Mouse (Mus musculus) monocyte, adult 5-6 weeks (primary cell): Measurements from ENCODE around the gene Slain2. TPM values are rescaled to one million over a fixed set of nuclear protein-coding genes. Genes with fewer than 3 reads are reported as not detected.
"Not testable (repeated sequence)": the region's sequence is repeated elsewhere in the genome, so short reads cannot be mapped to it uniquely, and the experiment has no call there.

Experiments used
- ATAC-seq: fragments of 153-309, 156-312 bp; replicated peaks from 2 replicates; pipeline ENCODE4 v1.8.0; 2017; ENCODE audit warnings: mild to moderate bottlenecking; ENCODE audit not compliant: low TSS enrichment, insufficient number of reproducible peaks, severe bottlenecking, poor library complexity, low FRiP score
- total RNA-seq: library from RNA; stranded (forward); fragments of 200-1000, 200-491, 200-594 nt; gene quantifications from 3 replicates; pipeline ENCODE4 v1.2.3, GENCODE M21; 2017

The Slain2 gene
- total RNA-seq, 1 experiment from 2014 or later: 44.2 TPM

DNA sequence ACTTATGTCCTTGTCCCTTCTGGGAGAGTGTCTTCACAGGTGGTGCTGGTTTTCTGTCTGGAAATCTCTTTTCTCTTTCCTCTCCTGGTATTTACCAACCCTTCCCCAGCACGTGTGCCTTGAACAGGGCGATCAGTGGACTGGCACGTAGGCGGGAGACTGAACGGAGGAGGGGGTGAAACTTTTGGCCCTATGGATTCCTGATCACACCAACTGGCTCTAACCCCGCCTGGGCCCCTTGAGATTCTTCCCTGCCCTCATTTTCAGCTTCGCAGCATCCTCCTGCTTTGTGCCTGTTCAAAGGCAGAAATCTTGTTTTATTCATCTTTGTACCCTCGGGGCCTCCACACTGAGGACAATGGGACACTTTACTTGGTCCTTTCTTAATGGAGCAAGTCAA is 80.3 kb downstream of the Slain2 start:
- ATAC-seq: no peak

DNA sequence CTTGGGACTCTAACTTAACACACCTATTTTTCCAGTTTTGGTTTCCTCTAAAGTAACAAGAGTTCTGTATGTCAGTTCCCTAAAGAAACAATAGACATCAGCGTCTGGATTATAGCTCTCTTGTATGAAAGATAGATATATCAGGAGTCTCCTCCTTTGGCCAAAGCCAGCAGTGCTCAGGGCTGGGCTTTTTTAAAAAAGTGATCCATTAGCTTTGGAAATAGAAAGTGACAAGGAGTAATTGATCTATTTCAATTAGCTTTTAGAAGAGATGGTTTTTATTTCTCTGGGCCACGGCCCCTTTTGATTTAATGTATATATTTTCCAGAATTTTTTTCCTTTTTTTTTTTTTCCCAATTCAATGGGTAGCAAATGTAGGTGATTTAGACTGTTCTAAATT is 80.8 kb downstream of the Slain2 start:
- no peak for ATAC-seq

DNA sequence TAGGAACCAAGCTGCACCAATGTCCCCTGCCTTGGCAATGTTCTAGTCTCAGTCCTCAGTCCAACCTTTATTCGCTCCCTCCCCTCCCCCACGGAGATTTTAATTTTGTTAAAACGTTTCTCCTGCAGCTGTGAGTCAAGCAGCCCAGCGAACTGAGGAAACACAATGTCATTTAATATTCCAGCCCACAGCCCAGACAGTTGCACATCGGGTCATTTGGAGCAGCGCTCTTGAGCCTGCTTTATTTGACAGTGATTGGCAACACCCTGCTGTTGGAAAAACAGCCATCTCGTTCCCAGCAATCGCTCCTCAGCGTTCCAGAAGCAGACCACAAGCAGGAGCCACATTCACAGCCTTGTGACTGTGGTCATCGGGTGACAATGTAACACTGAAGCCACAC is 81.3 kb downstream of the Slain2 start:
- ATAC-seq: no peak

DNA sequence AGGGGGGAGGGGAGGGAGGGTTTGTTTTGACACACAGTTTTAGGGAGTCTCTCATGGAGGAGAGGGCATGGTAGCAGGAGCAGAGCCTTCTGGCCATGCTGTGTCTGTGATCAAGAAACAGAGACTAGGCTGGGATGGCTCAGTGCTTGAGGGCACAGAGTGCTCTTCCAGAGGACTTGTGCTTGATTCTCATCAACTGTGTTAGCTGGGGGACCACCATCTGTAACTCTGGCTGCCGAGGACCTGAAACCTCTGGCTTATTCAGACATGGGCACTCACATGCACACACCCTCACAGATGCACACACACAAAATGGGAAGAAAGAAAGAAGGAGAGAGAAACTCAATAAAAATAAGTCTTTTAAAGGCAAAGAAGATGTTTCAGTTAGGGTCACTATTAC is 84.4 kb downstream of the Slain2 start:
- not testable (repeated sequence) for ATAC-seq

DNA sequence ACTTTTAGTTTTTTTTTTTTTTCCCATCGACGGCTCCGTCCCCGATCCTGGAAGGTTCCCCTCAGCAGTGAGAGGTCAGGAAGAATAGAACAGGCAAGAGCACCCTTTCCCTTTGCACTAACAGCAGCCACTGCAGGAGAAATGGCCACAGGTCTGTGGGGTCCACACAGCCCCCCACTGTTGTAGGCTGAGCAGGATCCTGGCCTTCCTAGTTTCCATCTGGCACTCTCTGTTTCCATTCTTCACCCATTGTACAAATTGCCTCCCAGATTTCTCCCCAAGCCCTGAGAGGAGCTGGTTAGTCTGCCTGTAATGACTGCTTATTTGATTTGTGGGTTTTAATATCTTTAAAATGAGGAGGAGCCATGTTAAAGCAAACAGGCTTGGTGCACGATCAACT is 89.9 kb downstream of the Slain2 start:
- no peak for ATAC-seq

DNA sequence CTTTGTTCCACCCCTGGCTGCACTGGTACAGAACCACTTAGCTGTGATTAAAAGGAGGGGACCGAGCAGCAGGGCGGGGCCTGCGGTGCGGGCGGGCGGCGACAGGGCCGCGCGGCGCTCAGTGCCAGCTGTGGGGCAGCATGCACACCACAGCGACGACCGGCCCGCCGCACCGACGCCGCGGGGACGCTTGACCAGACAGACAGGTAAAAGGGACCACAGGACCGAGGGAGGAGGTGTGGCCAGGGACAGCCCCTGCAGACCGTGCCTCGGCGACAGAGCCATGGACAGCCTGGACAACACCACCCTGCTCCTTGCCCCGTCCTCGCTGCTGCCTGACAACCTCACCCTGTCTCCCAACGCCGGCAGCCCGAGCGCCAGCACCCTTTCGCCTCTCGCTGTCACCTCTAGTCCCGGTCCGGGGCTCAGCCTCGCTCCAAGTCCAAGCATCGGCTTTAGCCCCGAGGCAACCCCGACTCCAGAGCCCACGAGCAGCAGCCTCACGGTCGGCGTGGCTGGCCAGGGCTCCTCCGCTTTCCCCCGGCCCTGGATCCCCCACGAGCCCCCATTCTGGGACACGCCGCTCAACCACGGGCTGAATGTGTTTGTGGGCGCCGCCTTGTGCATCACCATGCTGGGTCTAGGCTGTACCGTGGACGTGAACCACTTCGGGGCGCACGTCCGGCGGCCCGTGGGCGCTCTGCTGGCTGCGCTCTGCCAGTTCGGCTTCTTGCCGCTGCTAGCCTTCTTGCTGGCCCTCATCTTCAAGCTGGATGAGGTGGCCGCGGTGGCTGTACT is 92.9 kb downstream of the Slain2 start, which contains the start of gene Slc10a4:
Gene Slc10a4 (plus strand): TSS at position 100 of the 798 bp plus-strand sequence.
- ATAC-seq: no peak

DNA sequence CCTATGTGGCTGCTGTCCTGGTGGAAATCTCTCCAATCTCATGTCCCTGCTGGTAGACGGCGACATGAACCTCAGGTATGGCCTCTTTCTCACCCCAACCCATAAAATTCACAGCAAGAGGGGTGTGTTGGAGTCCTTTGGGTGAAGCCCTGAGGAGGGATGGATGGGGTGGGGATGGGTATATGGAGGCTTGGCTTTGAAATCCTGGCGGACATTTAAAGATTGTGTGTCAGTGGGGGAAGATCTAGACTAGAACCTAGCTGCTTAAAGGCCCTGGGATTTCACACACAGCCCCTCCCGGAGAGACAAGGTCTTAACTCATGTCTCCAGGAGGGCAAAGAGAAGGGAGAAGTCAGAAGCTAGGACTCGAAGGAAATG is 93.5 kb downstream of the Slain2 start:
- no peak for ATAC-seq

DNA sequence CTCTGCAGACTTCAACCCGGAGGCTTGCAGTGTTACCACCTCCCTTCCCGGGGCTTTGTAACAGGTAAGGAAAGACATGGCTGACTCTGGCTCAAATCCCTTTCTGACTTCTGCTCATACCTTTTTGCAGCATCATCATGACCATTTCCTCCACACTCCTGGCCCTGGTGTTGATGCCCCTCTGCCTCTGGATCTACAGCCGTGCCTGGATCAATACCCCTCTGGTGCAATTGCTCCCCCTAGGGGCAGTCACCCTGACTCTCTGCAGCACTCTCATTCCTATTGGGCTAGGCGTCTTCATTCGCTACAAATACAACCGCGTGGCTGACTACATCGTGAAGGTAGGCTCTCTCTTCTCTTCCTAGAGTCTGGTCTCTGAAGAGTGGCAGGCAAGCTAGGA is 94.1 kb downstream of the Slain2 start:
- ATAC-seq: peak; percentile 57; the same call in 1 of the 2 replicates

DNA sequence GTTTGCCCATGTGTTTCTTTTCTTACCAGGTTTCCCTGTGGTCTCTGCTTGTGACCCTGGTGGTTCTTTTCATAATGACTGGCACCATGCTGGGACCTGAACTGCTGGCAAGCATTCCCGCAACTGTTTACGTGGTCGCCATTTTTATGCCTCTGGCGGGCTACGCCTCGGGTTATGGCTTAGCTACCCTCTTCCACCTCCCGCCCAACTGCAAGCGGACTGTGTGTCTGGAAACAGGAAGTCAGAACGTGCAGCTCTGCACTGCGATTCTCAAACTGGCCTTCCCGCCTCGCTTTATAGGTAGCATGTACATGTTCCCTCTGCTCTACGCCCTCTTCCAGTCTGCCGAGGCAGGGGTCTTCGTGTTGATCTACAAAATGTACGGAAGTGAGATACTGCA is 97.7 kb downstream of the Slain2 start:
- ATAC-seq: not testable (repeated sequence)

DNA sequence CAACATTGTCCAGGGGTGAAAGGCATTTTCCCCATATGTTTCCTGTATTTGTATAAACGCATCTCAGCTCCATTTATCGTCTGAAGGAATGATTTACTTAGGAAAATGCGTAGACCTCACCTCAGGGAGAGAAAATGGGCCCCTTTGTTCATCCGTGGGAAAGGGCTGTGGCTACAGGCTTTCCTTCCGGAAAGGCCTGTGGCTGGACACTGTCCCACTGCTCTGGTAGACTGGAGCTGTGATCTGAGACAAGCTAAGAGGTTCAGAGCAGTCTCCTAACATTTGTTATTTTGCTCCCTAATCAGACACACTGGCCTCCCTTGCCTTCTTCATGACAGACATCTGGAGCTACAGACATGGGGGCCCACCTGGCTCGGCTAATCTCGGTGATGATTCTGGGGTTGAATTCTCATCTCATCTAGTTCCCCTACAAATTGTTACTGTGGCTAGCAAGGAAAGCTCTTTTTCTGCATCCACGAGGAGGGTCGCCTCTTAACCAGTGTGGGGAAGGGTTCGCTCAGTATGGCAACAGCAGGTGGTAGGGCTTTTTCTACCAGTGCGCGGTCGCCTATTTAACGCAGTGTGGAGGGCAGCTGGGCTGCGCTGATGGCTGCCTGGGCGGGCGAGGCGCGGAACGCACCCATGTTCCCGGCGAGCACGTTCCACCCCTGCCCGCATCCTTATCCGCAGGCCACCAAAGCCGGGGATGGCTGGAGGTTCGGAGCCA is 98.9 kb downstream of the Slain2 start:
- not testable (repeated sequence) for ATAC-seq

DNA sequence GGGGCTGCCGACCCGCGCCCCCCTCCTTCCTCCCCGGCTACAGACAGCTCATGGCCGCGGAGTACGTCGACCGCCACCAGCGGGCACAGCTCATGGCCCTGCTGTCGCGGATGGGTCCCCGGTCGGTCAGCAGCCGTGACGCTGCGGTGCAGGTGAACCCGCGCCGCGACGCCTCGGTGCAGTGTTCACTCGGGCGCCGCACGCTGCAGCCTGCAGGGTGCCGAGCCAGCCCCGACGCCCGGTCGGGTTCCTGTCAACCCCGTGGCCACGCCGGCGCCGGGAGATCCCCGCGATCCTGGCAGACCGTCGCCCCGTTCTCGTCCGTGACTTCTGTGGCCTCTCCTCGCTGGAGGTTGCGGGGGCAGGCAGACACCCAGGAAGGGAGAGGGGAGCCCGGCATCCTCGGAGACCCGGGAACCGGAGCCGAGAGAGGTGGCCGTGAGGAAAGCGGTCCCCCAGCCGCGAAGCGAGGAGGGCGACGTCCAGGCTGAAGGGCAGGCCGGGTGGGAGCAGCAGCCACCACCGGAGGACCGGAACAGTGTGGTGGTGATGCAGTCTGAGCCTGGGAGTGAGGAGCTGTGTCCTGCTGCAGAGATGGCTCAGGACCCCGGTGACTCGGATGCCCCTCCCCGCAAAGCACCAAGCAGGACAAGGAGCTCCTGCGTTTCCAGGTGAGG is 99.6 kb downstream of the Slain2 start:
- ATAC-seq: not testable (repeated sequence)

DNA sequence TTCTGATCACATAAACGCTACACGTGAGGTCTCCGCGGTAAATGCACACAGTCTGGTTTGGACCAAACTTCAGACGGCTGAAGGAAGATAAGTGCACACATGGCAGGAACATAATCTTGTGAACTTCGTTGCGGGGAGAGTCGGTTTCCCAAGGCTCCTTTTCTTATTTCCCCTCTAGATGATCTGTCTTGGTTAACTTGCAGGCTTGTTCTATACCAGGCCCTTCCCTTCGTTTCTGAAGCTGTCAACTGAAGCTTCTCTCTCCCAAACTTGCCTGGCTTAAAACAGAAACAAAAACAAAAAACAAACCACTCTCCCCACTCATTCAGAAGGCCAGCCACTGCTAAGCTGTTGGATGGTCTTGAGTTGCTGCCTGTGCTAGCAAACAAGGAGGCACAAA is 100.6 kb downstream of the Slain2 start:
- ATAC-seq: no peak

DNA sequence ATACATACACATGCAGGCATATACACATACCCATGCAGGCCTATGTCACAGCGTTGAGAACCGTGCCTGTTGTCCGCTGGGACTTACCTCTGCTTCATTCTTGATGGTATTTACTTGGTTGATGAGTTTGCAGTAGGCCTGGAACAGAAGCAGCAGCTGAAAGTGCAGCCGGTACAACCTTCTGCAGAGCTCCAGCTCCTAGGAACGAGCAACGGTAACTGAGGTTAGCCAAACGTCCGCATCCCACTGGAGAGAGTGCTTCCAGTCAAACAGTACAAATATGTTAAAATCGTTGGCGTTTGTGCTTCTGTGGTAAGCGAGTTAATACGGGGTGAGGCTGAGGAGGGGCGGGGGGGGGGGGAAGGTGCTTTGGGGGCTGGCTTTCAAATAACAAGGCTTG is 109.7 kb downstream of the Slain2 start:
- no peak for ATAC-seq

Other genes with a start within 250 kb of the Slain2 start
- gene Txk, start 161.5 kb upstream of the Slain2 start, total RNA-seq: 44.5 to 208 TPM (median 58.1 TPM) in 3 replicates
- gene Tec, start 45.8 kb upstream of the Slain2 start, total RNA-seq: 92.8 to 110 TPM (median 97.0 TPM) in 3 replicates
- gene Gm10135, start 60.4 kb downstream of the Slain2 start, total RNA-seq: not detected in 3 replicates
- gene Slc10a4, start 92.6 kb downstream of the Slain2 start, total RNA-seq: not detected in 3 replicates